Mouse (Mus musculus): Measurements from ENCODE around the gene Lama2. TPM values are rescaled to one million over a fixed set of nuclear protein-coding genes. Genes with fewer than 3 reads are reported as not detected.
A peak's percentile ranks its signal among the peaks of the same experiment; 100 is the strongest.

Lama2 gene
- polyA plus RNA-seq, 1 experiment from 2014 or later: 7.1 TPM

GRCm38 (mm10) chr10:27413583-27414465, 205.7 kb downstream of the Lama2 start:
- Histone ChIP-seq H3K9me3 (ENCODE audit: control insufficient read depth, low read length) (no peaks in the 10 kb centered on the region), H3K27ac (ENCODE audit: low read depth, low read length) (no peak overlapping the region), H3K4me1 (ENCODE audit: control insufficient read depth, insufficient read depth, low read length) (no peaks in the 10 kb centered on the region), H3K36me3 (ENCODE audit: control insufficient read depth, insufficient read depth, low read length) (no peaks in the 10 kb centered on the region), H3K4me2 (no peak overlapping the region), H3K27me3 (ENCODE audit: control insufficient read depth, insufficient read depth, low read length) (no peaks in the 10 kb centered on the region), H3K4me3 (ENCODE audit: low read depth, low read length) (no peak overlapping the region), H3K9ac (ENCODE audit: low read length) (no peak overlapping the region)
- no peak for ATAC-seq (ENCODE audit: low FRiP score)
- DNase-seq (ENCODE audit: low spot score, missing footprints): no peak
- 75% methylated on average over 5 of the region's 5 CpGs for WGBS

- H3K27ac ChIP-seq (ENCODE audit: low read depth, low read length): no peak overlapping the region
- no peak overlapping the region for H3K9ac ChIP-seq (ENCODE audit: low read length)
- H3K4me3 ChIP-seq (ENCODE audit: low read depth, low read length): no peak overlapping the region
- no peak for DNase-seq (ENCODE audit: low spot score, missing footprints)
- WGBS: 79% methylated on average over 1 of the region's 1 CpGs
- H3K4me2 ChIP-seq: no peak overlapping the region
- H3K9me3 ChIP-seq (ENCODE audit: control insufficient read depth, low read length): no peaks in the 10 kb centered on the region
- H3K4me1 ChIP-seq (ENCODE audit: control insufficient read depth, insufficient read depth, low read length): no peaks in the 10 kb centered on the region
- H3K27me3 ChIP-seq (ENCODE audit: control insufficient read depth, insufficient read depth, low read length): no peaks in the 10 kb centered on the region
- H3K36me3 ChIP-seq (ENCODE audit: control insufficient read depth, insufficient read depth, low read length): no peaks in the 10 kb centered on the region
- ATAC-seq (ENCODE audit: low FRiP score): no peak
These were observed 228.8 kb downstream of the Lama2 start for GRCm38 (mm10) chr10:27390753-27391152.

GRCm38 (mm10) chr10:27387531-27387930, 232.0 kb downstream of the Lama2 start:
- H3K9me3 ChIP-seq (ENCODE audit: control insufficient read depth, low read length): no peaks in the 10 kb centered on the region
- no peak overlapping the region for H3K4me2 ChIP-seq
- no peaks in the 10 kb centered on the region for H3K27me3 ChIP-seq (ENCODE audit: control insufficient read depth, insufficient read depth, low read length)
- no peak overlapping the region for H3K27ac ChIP-seq (ENCODE audit: low read depth, low read length)
- WGBS: 92% methylated on average over 1 of the region's 1 CpGs
- H3K4me3 ChIP-seq (ENCODE audit: low read depth, low read length): no peak overlapping the region
- DNase-seq (ENCODE audit: low spot score, missing footprints): no peak
- no peaks in the 10 kb centered on the region for H3K4me1 ChIP-seq (ENCODE audit: control insufficient read depth, insufficient read depth, low read length)
- H3K9ac ChIP-seq (ENCODE audit: low read length): no peak overlapping the region
- no peaks in the 10 kb centered on the region for H3K36me3 ChIP-seq (ENCODE audit: control insufficient read depth, insufficient read depth, low read length)
- ATAC-seq (ENCODE audit: low FRiP score): no peak

- WGBS: 91% methylated on average over 4 of the region's 4 CpGs
- H3K4me2 ChIP-seq: no peak overlapping the region
- no peak overlapping the region for H3K9ac ChIP-seq (ENCODE audit: low read length)
- H3K4me3 ChIP-seq (ENCODE audit: low read depth, low read length): no peak overlapping the region
- no peaks in the 10 kb centered on the region for H3K36me3 ChIP-seq (ENCODE audit: control insufficient read depth, insufficient read depth, low read length)
- no peaks in the 10 kb centered on the region for H3K4me1 ChIP-seq (ENCODE audit: control insufficient read depth, insufficient read depth, low read length)
- ATAC-seq (ENCODE audit: low FRiP score): no peak
- H3K27me3 ChIP-seq (ENCODE audit: control insufficient read depth, insufficient read depth, low read length): no peaks in the 10 kb centered on the region
- DNase-seq (ENCODE audit: low spot score, missing footprints): no peak
- no peaks in the 10 kb centered on the region for H3K9me3 ChIP-seq (ENCODE audit: control insufficient read depth, low read length)
- H3K27ac ChIP-seq (ENCODE audit: low read depth, low read length): no peak overlapping the region
These were observed 234.9 kb downstream of the Lama2 start for GRCm38 (mm10) chr10:27384636-27385035.

- Histone ChIP-seq H3K36me3 (ENCODE audit: control insufficient read depth, insufficient read depth, low read length) (no peaks in the 10 kb centered on the region), H3K4me1 (ENCODE audit: control insufficient read depth, insufficient read depth, low read length) (no peaks in the 10 kb centered on the region), H3K4me3 (ENCODE audit: low read depth, low read length) (no peak overlapping the region), H3K9me3 (ENCODE audit: control insufficient read depth, low read length) (no peaks in the 10 kb centered on the region), H3K27me3 (ENCODE audit: control insufficient read depth, insufficient read depth, low read length) (no peaks in the 10 kb centered on the region), H3K4me2 (no peak overlapping the region), H3K9ac (ENCODE audit: low read length) (no peak overlapping the region), H3K27ac (ENCODE audit: low read depth, low read length) (no peak overlapping the region)
- no peak for DNase-seq (ENCODE audit: low spot score, missing footprints)
- WGBS: 61% methylated on average over 2 of the region's 2 CpGs
- ATAC-seq (ENCODE audit: low FRiP score): no peak
These were observed 236.5 kb downstream of the Lama2 start for GRCm38 (mm10) chr10:27382887-27383609.

GRCm38 (mm10) chr10:27378286-27378685, 241.3 kb downstream of the Lama2 start:
- Histone ChIP-seq H3K9me3 (ENCODE audit: control insufficient read depth, low read length) (no peaks in the 10 kb centered on the region), H3K27me3 (ENCODE audit: control insufficient read depth, insufficient read depth, low read length) (no peaks in the 10 kb centered on the region), H3K4me2 (no peak overlapping the region), H3K4me1 (ENCODE audit: control insufficient read depth, insufficient read depth, low read length) (no peaks in the 10 kb centered on the region), H3K4me3 (ENCODE audit: low read depth, low read length) (no peak overlapping the region), H3K36me3 (ENCODE audit: control insufficient read depth, insufficient read depth, low read length) (no peaks in the 10 kb centered on the region), H3K9ac (ENCODE audit: low read length) (no peak overlapping the region), H3K27ac (ENCODE audit: low read depth, low read length) (no peak overlapping the region)
- 49% methylated on average over 1 of the region's 1 CpGs for WGBS
- ATAC-seq (ENCODE audit: low FRiP score) (no peak), DNase-seq (ENCODE audit: low spot score, missing footprints) (no peak)

- no peaks in the 10 kb centered on the region for H3K36me3 ChIP-seq (ENCODE audit: control insufficient read depth, insufficient read depth, low read length)
- ATAC-seq (ENCODE audit: low FRiP score) (peak; percentile 77), DNase-seq (ENCODE audit: low spot score, missing footprints) (no peak)
- H3K9me3 ChIP-seq (ENCODE audit: control insufficient read depth, low read length): no peaks in the 10 kb centered on the region
- H3K4me3 ChIP-seq (ENCODE audit: low read depth, low read length): no peak overlapping the region
- no peaks in the 10 kb centered on the region for H3K27me3 ChIP-seq (ENCODE audit: control insufficient read depth, insufficient read depth, low read length)
- no peak overlapping the region for H3K4me2 ChIP-seq
- H3K27ac ChIP-seq (ENCODE audit: low read depth, low read length): no peak overlapping the region
- no peak overlapping the region for H3K9ac ChIP-seq (ENCODE audit: low read length)
- 44% methylated on average over 7 of the region's 7 CpGs for WGBS
- H3K4me1 ChIP-seq (ENCODE audit: control insufficient read depth, insufficient read depth, low read length): no peaks in the 10 kb centered on the region
These were observed 275.3 kb downstream of the Lama2 start for GRCm38 (mm10) chr10:27344278-27344677.

- H3K27me3 ChIP-seq (ENCODE audit: control insufficient read depth, insufficient read depth, low read length): no peaks in the 10 kb centered on the region
- WGBS: 81% methylated on average over 4 of the region's 4 CpGs
- no peak for DNase-seq (ENCODE audit: low spot score, missing footprints)
These were observed 297.1 kb downstream of the Lama2 start for GRCm38 (mm10) chr10:27322410-27322990.

GRCm38 (mm10) chr10:27307444-27307843, 312.1 kb downstream of the Lama2 start:
- H3K4me2 ChIP-seq: no peak overlapping the region
- DNase-seq (ENCODE audit: low spot score, missing footprints) (no peak), ATAC-seq (ENCODE audit: low FRiP score) (peak; percentile 38; the same call in 1 of the 2 replicates)
- no peak overlapping the region for H3K9ac ChIP-seq (ENCODE audit: low read length)
- no peak overlapping the region for H3K4me3 ChIP-seq (ENCODE audit: low read depth, low read length)
- no peaks in the 10 kb centered on the region for H3K9me3 ChIP-seq (ENCODE audit: control insufficient read depth, low read length)
- no peaks in the 10 kb centered on the region for H3K27me3 ChIP-seq (ENCODE audit: control insufficient read depth, insufficient read depth, low read length)
- WGBS: 85% methylated on average over 8 of the region's 8 CpGs
- H3K36me3 ChIP-seq (ENCODE audit: control insufficient read depth, insufficient read depth, low read length): no peaks in the 10 kb centered on the region
- no peaks in the 10 kb centered on the region for H3K4me1 ChIP-seq (ENCODE audit: control insufficient read depth, insufficient read depth, low read length)
- no peak overlapping the region for H3K27ac ChIP-seq (ENCODE audit: low read depth, low read length)

More at GRCm38 (mm10) chr10:27322410-27322990, 297.1 kb downstream of the Lama2 start:
- no peak overlapping the region for H3K9ac ChIP-seq (ENCODE audit: low read length)
- no peaks in the 10 kb centered on the region for H3K36me3 ChIP-seq (ENCODE audit: control insufficient read depth, insufficient read depth, low read length)
- no peak overlapping the region for H3K4me2 ChIP-seq
- H3K9me3 ChIP-seq (ENCODE audit: control insufficient read depth, low read length): no peaks in the 10 kb centered on the region
- ATAC-seq (ENCODE audit: low FRiP score): no peak
- no peak overlapping the region for H3K27ac ChIP-seq (ENCODE audit: low read depth, low read length)
- H3K4me3 ChIP-seq (ENCODE audit: low read depth, low read length): no peak overlapping the region
- no peaks in the 10 kb centered on the region for H3K4me1 ChIP-seq (ENCODE audit: control insufficient read depth, insufficient read depth, low read length)

Data from midbrain, embryonic 11.5 days (tissue).